Mouse (Mus musculus): ENCODE results near the gene Taf11. TPM values are rescaled to one million over a fixed set of nuclear protein-coding genes. Genes with fewer than 3 reads are reported as not detected.
A peak's percentile ranks its signal among the peaks of the same experiment; 100 is the strongest.

Gene Taf11
- polyA plus RNA-seq, 1 experiment from 2014 or later, result 89.7 TPM

DNA sequence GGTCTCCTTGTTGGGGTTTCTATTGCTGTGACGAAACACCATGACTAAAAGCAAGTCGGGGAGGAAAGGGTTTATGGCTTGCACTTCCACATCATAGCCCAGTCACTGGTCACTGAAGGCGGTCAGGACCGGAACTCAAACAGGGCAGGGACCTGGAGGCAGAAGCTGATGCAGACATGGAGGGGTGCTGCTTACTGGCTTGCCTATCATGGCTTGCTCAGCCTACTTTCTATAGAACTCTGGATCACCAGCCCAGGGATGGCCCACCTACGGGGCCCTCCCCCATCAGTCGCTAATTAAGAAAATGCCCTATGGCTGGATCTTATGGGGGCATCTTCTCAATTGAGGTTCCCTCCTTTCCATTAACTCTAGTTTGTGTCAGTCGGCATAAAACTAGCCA is 1.7 kb upstream of the Taf11 start:
- 0 out of 2 replicates have a peak, but pooled peaks cover 9% of the 10 kb centered on the region for H3K36me3 ChIP-seq
- H3K4me3 ChIP-seq, result no peak overlapping the region
- ATAC-seq (ENCODE audit: low FRiP score), result no peak
- 91% methylated on average over 7 of the region's 7 CpGs for WGBS
- H3K4me2 ChIP-seq (replicated peaks), result no peak overlapping the region
- H3K27ac ChIP-seq, result no peak overlapping the region
- H3K4me1 ChIP-seq, result peaks cover 23% of the 10 kb centered on the region
- H3K9ac ChIP-seq, result no peak overlapping the region
- no peaks in the 10 kb centered on the region for H3K27me3 ChIP-seq
- H3K9me3 ChIP-seq (replicated peaks), result no peaks in the 10 kb centered on the region

- H3K9ac ChIP-seq, result peak within 1 kb of the TSS; percentile 91
- WGBS, result under 1% methylated on average over 55 of the region's 78 CpGs
- peak; percentile 81 for ATAC-seq (ENCODE audit: low FRiP score)
- peak within 1 kb of the TSS; percentile 91 for H3K4me2 ChIP-seq (replicated peaks)
- no peaks in the 10 kb centered on the region for H3K9me3 ChIP-seq (replicated peaks)
- H3K36me3 ChIP-seq, result peaks cover 18% of the 10 kb centered on the region
- peak within 1 kb of the TSS; percentile 93 for H3K4me3 ChIP-seq
- H3K27ac ChIP-seq, result peak within 1 kb of the TSS; percentile 86
- no peaks in the 10 kb centered on the region for H3K27me3 ChIP-seq
- peaks cover 30% of the 10 kb centered on the region for H3K4me1 ChIP-seq
Observed at GRCm38 (mm10) chr17:27908888-27909621, 589 bp downstream of the Taf11 start, which contains the start of gene Anks1. TSS of gene Anks1 (plus strand) at chr17:27909306.

GRCm38 (mm10) chr17:27908206-27908887 is 1.3 kb downstream of the Taf11 start:
- Histone ChIP-seq H3K4me3 (peak overlapping the region; percentile 93), H3K9me3 (replicated peaks) (no peaks in the 10 kb centered on the region), H3K4me2 (replicated peaks) (peak overlapping the region; percentile 91), H3K4me1 (peaks cover 30% of the 10 kb centered on the region), H3K27ac (peak overlapping the region; percentile 86), H3K36me3 (peaks cover 18% of the 10 kb centered on the region), H3K9ac (peak overlapping the region; percentile 91), H3K27me3 (no peaks in the 10 kb centered on the region)
- under 1% methylated on average over 12 of the region's 12 CpGs for whole genome bisulfite sequencing
- ATAC-seq (ENCODE audit: low FRiP score), result no peak

GRCm38 (mm10) chr17:27907512-27908205 is 2.0 kb downstream of the Taf11 start:
- peak overlapping the region; percentile 91 for H3K9ac ChIP-seq
- peak overlapping the region; percentile 57 for H3K27ac ChIP-seq
- H3K4me3 ChIP-seq, result peak overlapping the region; percentile 93
- H3K9me3 ChIP-seq (replicated peaks), result no peaks in the 10 kb centered on the region
- H3K4me2 ChIP-seq (replicated peaks), result peak overlapping the region; percentile 91
- ATAC-seq (ENCODE audit: low FRiP score), result 0 out of 2 replicates have a peak, but pooled peaks have one; percentile 45
- WGBS, result under 1% methylated on average over 45 of the region's 45 CpGs
- no peaks in the 10 kb centered on the region for H3K27me3 ChIP-seq
- peaks cover 22% of the 10 kb centered on the region for H3K36me3 ChIP-seq
- H3K4me1 ChIP-seq, result peaks cover 30% of the 10 kb centered on the region

DNA sequence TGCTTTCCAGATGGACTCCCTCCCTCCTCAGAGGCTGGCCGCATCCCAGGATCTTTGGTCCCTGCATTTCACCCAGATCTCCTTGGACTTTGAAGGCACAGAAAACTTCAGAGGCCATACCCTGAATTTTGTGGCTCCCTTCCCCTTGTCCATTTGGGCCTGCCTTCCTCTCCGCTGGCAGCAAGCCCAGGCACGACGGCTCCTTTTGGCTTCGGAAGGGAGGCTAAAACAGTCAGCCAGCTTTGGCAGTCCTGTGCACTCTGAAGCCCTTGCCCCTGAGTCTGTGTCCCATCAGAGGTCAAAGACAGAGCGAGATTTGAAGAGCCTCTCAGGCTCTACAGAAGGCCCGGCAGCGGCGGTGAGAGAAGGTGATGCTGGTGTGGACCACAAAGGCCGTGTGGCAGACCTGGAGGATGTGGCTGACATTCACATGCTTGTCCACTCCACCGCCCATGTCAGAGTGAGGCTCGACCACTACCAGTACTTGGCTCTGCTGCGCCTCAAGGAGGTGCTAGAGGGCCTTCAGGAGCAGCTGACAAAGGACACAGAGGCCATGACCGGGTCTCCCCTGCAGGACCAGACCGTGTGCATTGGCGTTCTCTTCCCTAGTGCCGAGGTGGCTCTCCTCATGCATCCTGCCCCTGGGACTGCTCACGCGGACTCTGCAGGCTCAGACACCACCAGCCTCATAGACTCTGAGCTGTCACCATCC is 23.0 kb downstream of the Taf11 start:
- Histone ChIP-seq H3K27ac (no peak overlapping the region), H3K4me2 (replicated peaks) (no peak overlapping the region), H3K4me1 (no peaks in the 10 kb centered on the region), H3K36me3 (peaks cover 62% of the 10 kb centered on the region), H3K27me3 (no peaks in the 10 kb centered on the region), H3K9ac (no peak overlapping the region), H3K4me3 (no peak overlapping the region), H3K9me3 (replicated peaks) (no peaks in the 10 kb centered on the region)
- no peak for ATAC-seq (ENCODE audit: low FRiP score)
- 86% methylated on average over 19 of the region's 19 CpGs for WGBS

GRCm38 (mm10) chr17:27883994-27884393 is 25.6 kb downstream of the Taf11 start:
- Histone ChIP-seq H3K9ac (no peak overlapping the region), H3K27me3 (no peaks in the 10 kb centered on the region), H3K9me3 (replicated peaks) (no peaks in the 10 kb centered on the region), H3K36me3 (peaks cover 67% of the 10 kb centered on the region), H3K27ac (no peak overlapping the region), H3K4me1 (no peaks in the 10 kb centered on the region), H3K4me2 (replicated peaks) (no peak overlapping the region), H3K4me3 (no peak overlapping the region)
- WGBS, result 91% methylated on average over 6 of the region's 6 CpGs
- ATAC-seq (ENCODE audit: low FRiP score), result no peak

GRCm38 (mm10) chr17:27883129-27883528 is 26.5 kb downstream of the Taf11 start:
- H3K4me1 ChIP-seq, result no peaks in the 10 kb centered on the region
- no peaks in the 10 kb centered on the region for H3K27me3 ChIP-seq
- H3K9me3 ChIP-seq (replicated peaks), result no peaks in the 10 kb centered on the region
- H3K4me3 ChIP-seq, result no peak overlapping the region
- no peak overlapping the region for H3K9ac ChIP-seq
- WGBS, result 89% methylated on average over 8 of the region's 8 CpGs
- H3K4me2 ChIP-seq (replicated peaks), result no peak overlapping the region
- no peak overlapping the region for H3K27ac ChIP-seq
- H3K36me3 ChIP-seq, result peaks cover 74% of the 10 kb centered on the region
- no peak for ATAC-seq (ENCODE audit: low FRiP score)

GRCm38 (mm10) chr17:27881518-27881917 is 28.1 kb downstream of the Taf11 start:
- Histone ChIP-seq H3K27me3 (no peaks in the 10 kb centered on the region), H3K4me3 (no peak overlapping the region), H3K4me2 (replicated peaks) (no peak overlapping the region), H3K36me3 (peaks cover 63% of the 10 kb centered on the region), H3K9ac (no peak overlapping the region), H3K9me3 (replicated peaks) (no peaks in the 10 kb centered on the region), H3K4me1 (no peaks in the 10 kb centered on the region), H3K27ac (no peak overlapping the region)
- ATAC-seq (ENCODE audit: low FRiP score), result no peak
- 65% methylated on average over 11 of the region's 11 CpGs for WGBS

DNA sequence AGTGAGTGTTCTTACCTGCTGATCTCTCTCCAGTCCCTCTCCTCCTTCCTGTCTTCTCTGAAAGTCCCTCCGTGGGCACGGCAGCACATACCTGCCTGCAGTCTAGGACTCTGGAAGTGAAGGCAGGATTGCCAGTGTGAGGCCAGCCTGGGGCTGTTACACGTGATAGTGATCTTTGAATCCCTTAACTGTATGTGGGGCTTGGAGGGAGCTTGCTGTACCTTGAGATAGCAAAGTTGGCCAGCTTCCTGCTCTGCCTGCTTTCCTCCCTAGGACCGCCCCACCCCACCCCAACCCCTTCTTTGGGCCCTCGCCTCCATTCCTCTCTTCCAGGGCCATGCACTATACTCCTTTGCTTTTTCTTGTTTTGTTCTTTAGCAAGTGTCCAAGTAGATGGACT is 35.1 kb downstream of the Taf11 start:
- Histone ChIP-seq H3K4me1 (no peaks in the 10 kb centered on the region), H3K9me3 (replicated peaks) (no peaks in the 10 kb centered on the region), H3K9ac (no peak overlapping the region), H3K27me3 (no peaks in the 10 kb centered on the region), H3K4me3 (no peak overlapping the region), H3K36me3 (peaks cover 11% of the 10 kb centered on the region; the same call in 1 of the 2 replicates), H3K4me2 (replicated peaks) (no peak overlapping the region), H3K27ac (no peak overlapping the region)
- WGBS, result 80% methylated on average over 5 of the region's 5 CpGs
- ATAC-seq (ENCODE audit: low FRiP score), result no peak

- no peaks in the 10 kb centered on the region for H3K9me3 ChIP-seq (replicated peaks)
- no peak for ATAC-seq (ENCODE audit: low FRiP score)
- no peak overlapping the region for H3K4me3 ChIP-seq
- H3K9ac ChIP-seq, result no peak overlapping the region
- no peak overlapping the region for H3K4me2 ChIP-seq (replicated peaks)
- peaks cover 3% of the 10 kb centered on the region; the same call in 1 of the 2 replicates for H3K36me3 ChIP-seq
- no peaks in the 10 kb centered on the region for H3K27me3 ChIP-seq
- H3K4me1 ChIP-seq, result no peaks in the 10 kb centered on the region
- no peak overlapping the region for H3K27ac ChIP-seq
- WGBS, result 81% methylated on average over 3 of the region's 3 CpGs
Observed at GRCm38 (mm10) chr17:27873583-27873982, 36.1 kb downstream of the Taf11 start.

DNA sequence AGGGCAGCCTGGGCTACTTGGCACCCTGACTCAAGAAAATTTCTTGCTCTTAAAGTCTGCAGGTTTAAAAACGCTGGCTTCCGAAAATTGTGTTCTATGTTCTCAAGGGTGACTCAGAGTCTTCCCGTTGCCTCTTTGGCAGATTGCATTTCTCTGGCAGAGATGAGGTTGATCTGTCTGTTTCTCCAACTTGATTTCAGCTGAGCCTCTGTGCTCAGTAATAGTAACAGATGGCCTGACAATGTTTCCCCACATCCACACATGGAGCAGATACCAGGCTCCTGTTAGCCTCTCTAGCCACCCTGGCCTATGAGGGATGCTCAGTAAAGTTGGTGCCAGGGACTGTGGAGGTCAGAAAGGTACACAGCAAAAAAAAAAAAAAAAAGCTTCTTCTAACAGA is 37.8 kb downstream of the Taf11 start:
- Histone ChIP-seq H3K9me3 (replicated peaks) (no peaks in the 10 kb centered on the region), H3K9ac (no peak overlapping the region), H3K36me3 (no peaks in the 10 kb centered on the region), H3K27me3 (no peaks in the 10 kb centered on the region), H3K4me1 (no peaks in the 10 kb centered on the region), H3K4me2 (replicated peaks) (no peak overlapping the region), H3K4me3 (no peak overlapping the region), H3K27ac (no peak overlapping the region)
- 89% methylated on average over 3 of the region's 3 CpGs for WGBS
- no peak for ATAC-seq (ENCODE audit: low FRiP score)

- WGBS, result 90% methylated on average over 4 of the region's 4 CpGs
Observed at GRCm38 (mm10) chr17:27866737-27867136, 42.9 kb downstream of the Taf11 start.

More at GRCm38 (mm10) chr17:27866737-27867136, 42.9 kb downstream of the Taf11 start:
- H3K4me2 ChIP-seq (replicated peaks), result no peak overlapping the region
- no peaks in the 10 kb centered on the region for H3K4me1 ChIP-seq
- H3K27me3 ChIP-seq, result no peaks in the 10 kb centered on the region
- H3K9ac ChIP-seq, result no peak overlapping the region
- no peak for ATAC-seq (ENCODE audit: low FRiP score)
- H3K27ac ChIP-seq, result no peak overlapping the region
- no peak overlapping the region for H3K4me3 ChIP-seq
- no peaks in the 10 kb centered on the region for H3K9me3 ChIP-seq (replicated peaks)
- no peaks in the 10 kb centered on the region for H3K36me3 ChIP-seq
